Mouse (Mus musculus) lung, postnatal 0 days (tissue): ENCODE data around the gene Lgals1.

Experiments
- CTCF ChIP-seq: IDR thresholded peaks from 2 replicates; pipeline ENCODE4 v1.5.1; 2016; ENCODE audit warnings: antibody characterized with exemption, mild to moderate bottlenecking
- EP300 ChIP-seq: IDR thresholded peaks from 2 replicates; pipeline ENCODE4 v1.6.1; 2016; ENCODE audit warnings: antibody characterized with exemption, mild to moderate bottlenecking, control low read depth

DNA sequence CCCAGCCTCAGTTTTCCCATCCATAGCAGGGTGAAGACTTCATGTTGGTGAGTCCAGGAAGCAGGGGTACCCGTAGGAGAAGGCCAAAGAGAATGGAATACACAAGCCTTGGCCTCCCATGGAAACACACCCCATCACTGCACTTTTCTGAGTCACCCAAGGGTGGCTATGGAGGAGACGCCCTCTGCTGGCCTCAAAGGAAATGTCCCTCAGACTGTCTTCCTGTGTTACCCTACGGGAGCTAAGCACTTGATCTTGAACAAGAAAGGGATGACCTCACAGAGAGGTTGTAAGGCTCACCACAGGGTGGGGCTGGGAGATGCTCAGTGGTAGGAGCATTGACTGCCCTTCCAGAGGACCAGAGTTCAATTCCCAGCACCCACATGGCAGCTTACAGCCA is 5.1 kb downstream of the Lgals1 start:
- TF ChIP-seq CTCF (peak; percentile 88), EP300 (no peak)
